Mouse (Mus musculus) megakaryocyte progenitor cell, adult 5-6 weeks (primary cell): ENCODE data around the gene Catspere2. TPM values are rescaled to one million over a fixed set of nuclear protein-coding genes. Genes with fewer than 3 reads are reported as not detected.
A peak's percentile ranks its signal among the peaks of the same experiment; 100 is the strongest.
"Not testable (repeated sequence)": the region's sequence is repeated elsewhere in the genome, so short reads cannot be mapped to it uniquely, and the experiment has no call there.

Experiments used
- ATAC-seq: replicated peaks from 2 replicates; pipeline ENCODE4 v1.8.0; 2016; ENCODE audit warnings: mild to moderate bottlenecking, moderate TSS enrichment, inconsistent platforms; ENCODE audit not compliant: poor library complexity
- total RNA-seq, 2 experiments: library from RNA; stranded (forward) in 1 of 2; stranded (reverse) in 1 of 2; fragments of 157-497, 149-512 nt in 1 of 2; fragments of 200-1000 nt in 1 of 2; gene quantifications; 2 replicates each; pipeline versions ENCODE4 v1.2.3 to v1.2.4; 2015 to 2017

Gene Catspere2
- 0.10 TPM in 1 of 2 replicates, not detected in the other for total RNA-seq (2015)
- total RNA-seq (2017): 0.14 TPM in 1 of 2 replicates, not detected in the other

DNA sequence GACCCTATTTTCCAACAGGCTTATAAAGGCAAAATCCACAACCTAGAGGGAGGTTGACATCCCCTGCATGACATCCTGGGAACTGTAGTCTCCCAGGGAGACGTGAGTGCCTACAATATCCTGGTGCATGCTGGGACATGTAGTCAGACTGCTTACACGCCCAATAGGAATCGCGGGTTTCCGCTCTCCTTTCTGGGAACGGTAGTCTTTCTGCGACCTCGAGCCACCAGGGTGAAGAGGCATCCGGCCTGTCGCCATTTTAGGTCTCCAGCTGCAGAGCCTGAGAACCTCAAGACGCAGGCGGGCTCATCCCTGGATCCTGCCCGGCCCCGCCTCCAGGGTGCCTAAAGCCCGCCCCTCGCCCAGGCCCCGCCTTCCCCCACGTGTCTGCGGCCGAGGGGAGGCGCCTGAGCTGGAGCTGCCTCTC lies at the start of gene Catspere2:
Catspere2 (plus strand) TSS at position 400 of the 427 bp plus-strand sequence.
- ATAC-seq: peak; percentile 92

DNA sequence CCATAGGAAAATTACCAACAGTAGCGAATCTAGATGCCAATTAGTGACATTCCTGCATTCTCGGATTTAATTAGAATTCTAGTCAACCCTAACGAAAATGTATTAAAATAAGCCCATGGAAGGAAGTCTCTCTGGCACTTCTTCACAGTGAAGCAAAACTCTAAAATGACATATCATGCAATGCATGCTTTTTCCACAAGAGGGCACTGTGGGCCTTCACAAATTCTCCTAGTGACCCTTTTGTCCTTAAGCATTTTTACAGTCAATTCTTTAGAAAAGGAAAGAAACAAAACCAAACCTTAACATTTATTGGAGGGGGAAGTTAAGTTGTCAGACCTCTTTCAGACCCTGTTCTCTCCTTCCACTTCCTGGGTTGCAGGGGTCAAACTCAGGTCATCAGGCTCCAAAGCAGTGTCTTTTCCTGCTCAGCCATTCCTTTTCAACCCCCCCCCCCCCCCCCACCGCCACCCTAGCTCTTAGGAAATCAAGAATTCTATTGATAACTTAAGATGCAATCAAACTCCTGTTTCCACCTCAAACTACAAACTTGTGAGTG lies 42.7 kb upstream of the Catspere2 start:
- ATAC-seq: peak; percentile 97

DNA sequence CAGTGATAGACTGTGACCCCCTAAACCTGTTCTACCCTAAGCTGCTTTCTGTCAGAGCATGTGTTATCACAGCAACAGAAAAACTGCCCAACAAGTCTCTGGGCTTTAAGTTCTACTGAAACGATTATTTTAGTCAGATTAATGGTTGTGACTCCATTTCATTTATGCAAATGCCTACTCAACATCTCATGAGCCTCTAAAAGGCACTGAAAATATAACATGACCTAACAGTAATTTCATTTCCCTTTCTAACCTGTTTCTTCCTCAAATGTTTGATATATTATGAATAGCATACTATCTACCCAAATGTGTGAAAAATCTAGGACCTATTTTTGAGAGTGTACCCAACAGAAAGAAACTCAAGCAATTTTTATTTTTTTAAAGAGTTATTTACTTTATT lies 1.9 kb upstream of the Catspere2 start:
- no peak for ATAC-seq

DNA sequence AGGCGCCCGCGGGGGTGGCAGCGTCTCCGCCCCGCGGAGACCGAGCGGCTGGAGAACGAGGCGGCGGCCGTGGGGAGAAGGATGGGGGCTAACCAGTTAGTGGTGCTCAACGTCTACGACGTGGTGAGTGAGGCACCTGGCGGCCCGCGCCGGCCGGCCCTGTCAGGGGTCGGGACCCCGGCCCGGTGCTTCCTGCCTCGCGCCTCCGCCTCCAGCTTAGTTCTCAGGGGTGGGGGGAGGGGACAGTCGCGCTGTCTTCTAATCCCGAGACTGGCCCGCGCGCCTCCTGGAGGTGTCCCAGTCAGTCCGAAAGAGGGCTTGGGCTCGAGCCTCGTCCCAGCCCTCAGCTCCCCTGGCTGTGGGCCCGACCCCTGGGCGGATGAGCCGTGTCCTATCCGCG lies 359 bp downstream of the Catspere2 start:
- peak; percentile 29 for ATAC-seq

DNA sequence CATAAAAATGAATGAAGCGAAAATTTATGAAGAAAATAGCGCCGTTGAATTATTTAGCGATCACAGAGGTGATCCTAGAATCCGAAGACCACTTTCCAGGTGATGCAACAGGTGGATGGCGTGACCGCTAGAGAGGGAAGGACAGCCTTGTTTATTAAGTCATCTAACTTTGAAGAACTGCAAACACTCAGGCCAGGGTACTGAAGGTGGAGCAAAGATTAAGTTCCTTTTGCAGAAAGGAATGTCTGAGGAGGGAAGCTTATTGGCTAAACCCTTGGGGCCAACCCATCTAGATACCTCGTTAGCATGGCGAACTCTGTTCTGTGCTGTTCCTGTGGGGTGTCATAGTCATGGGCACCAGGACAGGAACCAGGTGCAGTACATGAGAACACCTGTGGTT lies 983 bp downstream of the Catspere2 start:
- ATAC-seq: no peak

DNA sequence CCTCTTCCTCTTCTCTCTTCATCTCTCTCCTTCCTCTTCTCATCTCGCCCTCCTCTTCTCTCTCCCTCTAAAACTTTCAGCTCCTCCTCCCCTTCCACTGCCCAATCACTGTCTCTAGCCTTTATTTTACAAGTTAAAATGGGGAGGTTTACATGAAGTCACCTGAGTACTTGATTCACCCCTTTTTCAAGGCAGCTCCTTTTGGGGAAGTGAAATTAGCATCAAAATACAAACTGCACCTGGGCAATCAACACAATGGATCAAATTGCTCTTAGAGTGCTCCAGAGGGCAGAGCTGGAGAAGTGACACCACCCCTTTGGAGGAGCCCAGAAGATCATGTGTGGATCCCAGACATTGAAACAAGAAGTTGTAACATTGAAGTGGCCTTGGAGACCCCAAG lies 4.3 kb downstream of the Catspere2 start:
- not testable (repeated sequence) for ATAC-seq

DNA sequence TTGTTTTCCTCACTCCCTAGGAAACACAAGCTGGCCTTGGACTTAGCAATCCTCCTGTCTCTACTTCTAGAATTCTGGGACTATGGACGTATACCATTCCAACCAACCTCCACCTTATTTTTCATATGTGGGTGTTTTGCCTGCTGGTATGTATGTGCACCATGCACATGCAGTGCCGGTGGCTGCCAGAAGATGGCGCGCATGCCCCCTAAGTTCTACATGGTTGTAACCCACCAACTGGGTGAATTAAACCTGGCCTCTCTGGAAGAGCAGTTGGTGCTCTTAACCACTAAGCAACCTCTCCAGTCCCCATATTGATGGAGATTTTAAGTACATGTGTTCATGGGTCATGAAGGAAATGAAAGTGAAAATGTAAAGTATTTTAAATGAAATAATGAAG lies 89.6 kb downstream of the Catspere2 start:
- peak; percentile 58 for ATAC-seq

DNA sequence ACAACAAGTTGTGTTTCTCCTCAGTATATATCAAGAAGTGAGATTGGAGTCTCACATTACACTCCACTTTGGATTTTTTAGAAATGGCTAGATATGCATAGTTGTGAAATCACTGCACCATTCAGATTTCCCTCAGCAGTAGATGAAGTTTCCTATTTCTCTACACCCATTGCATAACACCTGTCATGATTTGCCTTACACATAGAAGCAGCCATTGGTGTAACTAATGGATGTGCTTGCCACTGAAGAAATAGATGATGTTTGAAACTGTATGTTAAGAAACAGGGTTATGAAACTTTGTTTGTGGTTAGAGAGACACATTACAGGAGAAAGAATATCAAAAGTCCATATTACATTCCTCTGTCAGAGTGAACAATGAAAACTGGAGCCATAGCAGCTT lies 114.6 kb downstream of the Catspere2 start:
- ATAC-seq: peak; percentile 60

DNA sequence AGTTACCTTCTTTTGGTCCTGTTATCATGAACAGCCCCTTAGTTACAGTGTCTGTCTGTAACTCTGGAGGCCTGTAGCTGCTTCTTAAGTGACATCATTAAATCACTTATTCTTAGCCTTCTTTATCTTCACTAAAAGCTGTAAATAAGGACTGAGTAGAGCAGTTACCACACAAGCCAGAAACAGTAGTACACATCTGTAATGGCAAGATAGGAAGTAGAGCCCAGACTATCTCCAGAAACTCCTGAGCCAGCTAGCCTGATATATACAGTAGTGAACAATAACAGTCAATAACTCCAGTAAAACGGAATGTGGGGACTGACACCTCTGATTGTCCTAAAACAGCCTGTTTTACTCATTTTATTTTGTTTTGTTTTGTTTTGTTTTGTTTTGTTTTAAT lies 125.3 kb downstream of the Catspere2 start:
- ATAC-seq: peak; percentile 99

DNA sequence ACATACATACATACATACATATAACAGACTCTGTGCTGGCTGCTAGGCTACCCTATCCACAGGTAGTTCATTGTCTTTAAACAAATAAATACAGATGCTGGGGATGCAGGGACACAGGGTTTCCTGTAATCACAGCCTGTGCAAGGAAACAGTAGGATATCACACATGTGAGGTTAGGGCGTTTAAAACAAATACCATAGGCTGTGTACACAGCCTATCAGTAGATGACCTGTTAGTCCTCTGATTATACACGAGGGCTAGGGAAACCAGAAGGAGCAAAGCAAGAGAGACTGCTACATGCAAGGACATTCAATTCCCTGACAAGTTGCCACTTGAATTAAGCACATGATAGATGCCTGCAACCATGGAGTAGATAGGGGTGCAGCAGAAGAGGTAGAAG lies 139.0 kb downstream of the Catspere2 start:
- ATAC-seq: not testable (repeated sequence)

DNA sequence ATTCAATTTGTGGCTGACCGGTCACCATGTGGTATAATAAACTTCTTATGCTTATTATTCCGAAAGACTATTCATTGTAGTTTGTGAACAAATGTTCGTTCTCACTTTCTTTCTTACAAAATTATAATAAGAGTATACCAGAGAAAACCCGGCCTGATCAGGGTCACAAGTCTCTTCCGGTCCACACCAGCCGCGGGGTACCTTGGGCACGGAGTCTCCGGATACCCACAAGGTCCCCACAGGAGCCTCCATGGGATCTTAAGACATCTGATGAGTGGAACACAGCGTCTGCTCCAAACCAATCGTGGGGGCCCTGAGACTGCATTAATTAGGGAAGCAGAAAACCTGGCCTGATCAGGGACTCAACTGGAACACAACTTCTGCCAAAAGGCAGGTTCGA lies 151.1 kb downstream of the Catspere2 start:
- ATAC-seq: no peak

DNA sequence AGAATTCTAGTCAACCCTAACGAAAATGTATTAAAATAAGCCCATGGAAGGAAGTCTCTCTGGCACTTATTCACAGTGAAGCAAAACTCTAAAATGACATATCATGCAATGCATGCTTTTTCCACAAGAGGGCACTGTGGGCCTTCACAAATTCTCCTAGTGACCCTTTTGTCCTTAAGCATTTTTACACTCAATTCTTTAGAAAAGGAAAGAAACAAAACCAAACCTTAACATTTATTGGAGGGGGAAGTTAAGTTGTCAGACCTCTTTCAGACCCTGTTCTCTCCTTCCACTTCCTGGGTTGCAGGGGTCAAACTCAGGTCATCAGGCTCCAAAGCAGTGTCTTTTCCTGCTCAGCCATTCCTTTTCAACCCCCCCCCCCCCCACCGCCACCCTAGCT lies 163.3 kb downstream of the Catspere2 start:
- ATAC-seq: peak; percentile 88

DNA sequence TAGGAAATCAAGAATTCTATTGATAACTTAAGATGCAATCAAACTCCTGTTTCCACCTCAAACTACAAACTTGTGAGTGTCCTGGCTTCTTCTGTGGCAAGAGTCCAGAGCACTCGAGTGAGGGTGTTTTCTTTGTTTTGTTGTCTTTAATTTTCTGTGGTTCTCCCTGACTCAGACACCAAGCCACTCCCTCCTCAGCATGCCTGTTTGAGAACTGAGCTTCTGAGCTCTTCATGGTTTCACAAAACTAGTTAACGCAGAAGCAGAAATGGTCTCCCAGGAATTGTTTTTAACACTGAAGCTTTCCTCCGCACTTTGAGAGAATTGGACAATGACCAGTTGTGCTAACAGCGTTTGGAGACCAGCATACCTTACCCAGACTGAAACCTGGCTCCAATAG lies 163.7 kb downstream of the Catspere2 start:
- not testable (repeated sequence) for ATAC-seq

DNA sequence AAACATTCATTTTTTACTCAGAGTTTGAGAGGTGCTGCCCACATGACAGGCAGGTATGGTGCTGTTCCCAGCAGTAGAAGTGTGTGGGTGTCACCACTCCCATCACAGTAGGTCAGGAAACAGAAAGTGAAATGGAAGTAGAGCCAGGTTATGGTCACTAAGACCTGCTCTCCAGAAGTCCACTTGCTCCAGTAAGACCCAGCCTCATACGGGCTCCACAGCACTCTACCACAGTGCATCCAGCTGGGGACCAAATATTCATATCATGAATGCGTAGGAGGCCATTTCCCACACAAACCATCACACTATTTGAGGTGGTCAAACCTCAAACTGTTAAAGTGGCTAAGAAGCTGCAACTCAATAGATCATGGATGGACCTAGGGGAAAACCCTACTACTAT lies 199.0 kb downstream of the Catspere2 start:
- ATAC-seq: no peak

DNA sequence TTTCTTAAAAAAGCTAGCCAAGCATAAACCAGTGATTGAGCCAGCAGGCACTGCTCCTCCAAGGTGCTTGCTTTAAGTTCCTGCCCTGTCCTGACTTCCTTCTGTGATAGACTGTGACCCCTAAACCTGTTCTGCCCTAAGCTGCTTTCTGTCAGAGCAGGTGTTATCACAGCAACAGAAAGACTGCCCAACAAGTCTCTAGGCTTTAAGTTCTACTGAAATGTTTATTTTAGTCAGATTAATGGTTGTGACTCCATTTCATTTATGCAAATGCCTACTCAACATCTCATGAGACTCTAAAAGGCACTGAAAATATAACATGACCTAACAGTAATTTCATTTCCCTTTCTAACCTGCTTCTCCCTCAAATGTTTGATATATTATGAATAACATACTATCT lies 202.4 kb downstream of the Catspere2 start:
- no peak for ATAC-seq

DNA sequence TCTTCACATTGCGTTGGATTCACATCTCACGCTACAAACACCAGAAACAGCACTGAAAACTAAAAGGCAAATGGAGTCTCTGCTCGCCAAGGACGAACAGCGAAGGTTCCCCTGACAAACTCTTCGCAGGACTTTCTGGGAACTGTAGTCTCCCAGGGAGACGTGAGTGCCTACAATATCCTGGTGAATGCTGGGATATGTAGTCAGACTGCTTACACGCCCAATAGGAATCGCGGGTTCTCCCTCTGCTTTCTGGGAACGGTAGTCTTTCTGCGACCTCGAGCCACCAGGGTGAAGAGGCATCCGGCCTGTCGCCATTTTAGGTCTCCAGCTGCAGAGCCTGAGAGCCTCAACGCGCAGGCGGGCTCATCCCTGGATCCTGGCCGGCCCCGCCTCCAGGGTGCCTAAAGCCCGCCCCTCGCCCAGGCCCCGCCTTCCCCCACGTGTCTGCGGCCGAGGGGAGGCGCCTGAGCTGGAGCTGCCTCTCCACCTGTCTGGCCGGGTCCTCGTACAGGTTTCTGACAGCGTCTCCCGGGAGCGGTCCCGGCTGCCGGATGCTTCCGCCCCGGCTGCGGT lies 204.1 kb downstream of the Catspere2 start, which contains the start of gene Desi2:
Desi2 (plus strand) TSS at position 202 of the 576 bp plus-strand sequence.
- ATAC-seq: peak; percentile 91

DNA sequence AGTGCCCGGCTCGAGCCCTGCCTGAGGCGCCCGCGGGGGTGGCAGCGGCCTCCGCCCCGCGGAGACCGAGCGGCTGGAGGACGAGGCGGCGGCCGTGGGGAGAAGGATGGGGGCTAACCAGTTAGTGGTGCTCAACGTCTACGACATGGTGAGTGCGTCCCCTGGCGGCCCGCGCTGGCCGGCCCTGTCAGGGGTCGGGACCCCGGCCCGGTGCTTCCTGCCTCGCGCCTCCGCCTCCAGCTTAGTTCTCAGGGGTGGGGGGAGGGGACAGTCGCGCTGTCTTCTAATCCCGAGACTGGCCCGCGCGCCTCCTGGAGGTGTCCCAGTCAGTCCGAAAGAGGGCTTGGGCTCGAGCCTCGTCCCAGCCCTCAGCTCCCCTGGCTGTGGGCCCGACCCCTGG lies 204.6 kb downstream of the Catspere2 start:
- ATAC-seq: peak; percentile 21

DNA sequence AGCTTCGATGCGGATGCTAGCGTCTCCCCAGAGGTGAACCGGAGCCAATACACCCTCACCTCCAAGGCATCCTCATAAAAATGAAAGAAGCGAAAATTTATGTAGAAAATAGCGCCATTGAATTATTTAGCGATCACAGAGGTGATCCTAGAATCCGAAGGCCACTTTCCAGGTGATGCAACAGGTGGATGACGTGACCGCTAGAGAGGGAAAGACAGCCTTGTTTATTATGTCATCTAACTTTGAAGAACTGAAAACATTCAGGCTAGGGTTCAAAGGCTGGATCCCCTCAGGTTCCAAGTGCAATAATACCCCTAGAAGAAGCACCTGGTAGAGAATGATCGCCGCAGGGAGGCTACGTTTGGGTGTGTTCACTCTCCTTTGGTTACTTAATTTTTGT lies 205.2 kb downstream of the Catspere2 start:
- no peak for ATAC-seq

DNA sequence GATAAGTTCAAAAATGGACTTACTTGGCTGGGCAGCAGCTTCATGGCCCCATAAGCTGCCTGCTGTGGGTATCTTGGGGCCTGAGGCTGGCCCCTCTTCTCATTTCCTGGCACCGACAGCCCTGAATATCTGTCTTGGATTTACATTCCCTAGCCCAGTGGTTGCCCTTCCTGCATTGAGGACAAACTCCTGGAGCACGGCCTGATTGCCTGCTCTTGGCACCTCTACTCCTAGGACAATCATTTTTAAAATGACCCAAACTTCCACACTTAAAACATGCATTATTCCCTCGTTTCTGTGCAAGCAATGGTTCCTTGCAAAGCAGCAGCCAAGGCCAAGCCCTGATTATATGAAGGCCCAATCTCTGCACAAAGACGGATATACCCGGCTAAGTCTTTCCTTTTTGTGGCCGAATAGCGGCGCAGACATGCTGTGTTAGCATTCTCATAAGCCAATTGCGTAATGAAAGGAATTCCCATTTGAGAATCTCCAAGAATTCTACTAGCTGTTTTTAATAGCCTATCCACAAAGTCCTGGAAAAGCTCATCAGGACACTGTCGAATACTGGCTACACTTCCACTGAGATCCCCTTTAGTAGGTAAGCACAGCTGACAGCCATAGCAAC lies 222.6 kb downstream of the Catspere2 start:
- ATAC-seq: no peak

DNA sequence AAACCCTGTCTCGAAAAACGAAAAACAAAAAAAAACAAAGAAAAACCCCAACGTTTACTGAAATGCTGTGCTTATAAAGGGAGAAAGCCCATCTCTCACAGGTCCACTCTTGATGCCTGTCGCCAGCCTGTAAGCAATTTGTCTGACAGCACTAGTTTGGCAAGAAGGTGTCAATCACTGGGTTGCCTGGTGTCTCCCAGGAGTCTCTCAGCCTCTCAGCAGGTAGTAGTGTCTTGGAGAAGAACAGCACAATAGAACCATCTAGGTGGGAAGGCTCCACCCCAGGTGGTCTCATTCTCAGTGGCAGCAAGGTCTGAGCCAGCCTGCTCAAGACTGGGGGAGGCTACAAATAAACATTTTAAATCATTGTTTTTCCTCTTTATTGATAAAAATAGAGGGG lies 224.6 kb downstream of the Catspere2 start:
- ATAC-seq: not testable (repeated sequence)

DNA sequence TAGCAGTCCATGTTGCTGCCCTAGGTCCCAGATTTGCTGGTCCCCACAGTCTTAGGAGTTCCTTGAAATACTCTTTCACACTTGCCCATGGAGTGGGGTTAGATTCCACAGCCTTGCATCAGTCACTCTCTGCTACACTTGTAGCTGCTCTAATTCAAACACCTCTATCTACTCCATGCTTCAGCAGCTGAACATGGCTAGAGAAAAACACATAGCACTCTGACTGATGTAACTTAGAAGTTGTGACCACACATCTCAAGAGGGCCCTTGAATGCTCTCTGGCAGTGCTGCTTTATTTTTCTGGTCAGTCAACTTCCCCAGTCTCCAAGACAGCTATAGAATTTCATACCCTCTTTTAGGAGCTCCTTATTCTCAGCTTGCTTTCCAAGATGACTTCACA lies 226.7 kb downstream of the Catspere2 start:
- no peak for ATAC-seq

DNA sequence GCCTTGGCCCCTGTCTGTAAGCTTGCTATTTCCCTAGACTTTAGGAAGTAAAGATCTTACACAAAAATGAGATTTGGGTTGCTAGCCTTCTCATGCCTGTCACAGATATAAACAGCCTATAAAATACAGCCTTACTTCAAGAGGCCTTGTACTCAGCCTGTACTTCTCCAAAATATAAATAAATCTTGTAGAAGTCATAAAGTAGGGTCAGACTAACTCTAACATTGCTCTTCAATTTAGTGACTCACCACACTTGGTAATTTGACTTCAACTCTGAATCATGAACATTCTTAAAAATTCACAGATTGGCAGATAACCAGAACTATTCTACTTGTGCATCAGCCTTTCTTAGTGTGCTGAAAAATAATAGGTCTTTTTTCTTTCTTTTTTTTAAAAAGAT lies 233.9 kb downstream of the Catspere2 start:
- ATAC-seq: no peak
